8 mouse cellular contexts compared by ENCODE assay signal in the genomic region with DNA sequence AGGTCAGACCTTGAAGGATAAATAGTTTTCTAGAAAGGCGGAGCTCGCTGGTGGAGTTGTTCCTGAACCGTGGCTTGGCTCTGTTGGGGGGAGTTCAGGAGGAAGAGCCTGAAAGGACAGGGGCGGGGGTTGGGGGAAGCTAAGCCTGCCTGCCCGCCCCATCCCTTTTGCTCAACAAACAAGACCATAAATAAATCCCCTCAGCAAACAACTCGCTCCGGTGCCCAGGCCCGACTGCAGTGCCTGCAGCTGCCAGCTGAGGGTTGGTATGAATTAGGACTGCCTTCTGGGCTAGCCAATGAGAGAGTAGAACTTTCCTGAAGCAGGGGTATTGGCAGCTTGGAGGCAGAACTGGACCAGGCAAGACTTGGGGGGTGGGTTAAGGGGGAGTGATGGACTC. TPM values are rescaled to one million over a fixed set of nuclear protein-coding genes. Genes with fewer than 3 reads are reported as not detected.
A peak's percentile ranks its signal among the peaks of the same experiment; 100 is the strongest.
DNase-seq lines count a peak whose midpoint lies in the region; ATAC-seq lines count a peak whose summit lies in the region.

No protein-coding gene starts in this region.

- H3K27me3 ChIP-seq in lung, embryonic 15.5 days: no peaks in the 10 kb centered on the region

- peak overlapping the region; percentile 92 for H3K4me2 ChIP-seq in lung, embryonic 15.5 days

- 4% methylated on average over 8 of the region's 8 CpGs for WGBS in lung, embryonic 15.5 days

- no peak overlapping the region for H3K27ac ChIP-seq in lung, embryonic 15.5 days

- no peaks in the 10 kb centered on the region for H3K9me3 ChIP-seq in lung, embryonic 15.5 days

- peaks cover 40% of the 10 kb centered on the region for H3K4me1 ChIP-seq in lung, embryonic 15.5 days

- H3K9ac ChIP-seq in lung, embryonic 15.5 days: no peak overlapping the region; the same call in 1 of the 2 replicates

- ATAC-seq in frontal cortex, adult (ENCODE audit: low TSS enrichment): peak; percentile 79
- ATAC-seq in hematopoietic stem cell, adult 5-6 weeks (replicated peaks in 1 of 2; ENCODE audit: insufficient read depth in 1 of 2, low FRiP score in 2 of 2, low TSS enrichment in 1 of 2, low read depth in 1 of 2, poor library complexity in 2 of 2, severe bottlenecking in 2 of 2): peak; percentile 34 to 72; a peak in 3 of 4 replicates
- ATAC-seq in lung, embryonic 15.5 days (ENCODE audit: borderline replicate concordance, extremely low read depth, low FRiP score, low TSS enrichment): no peak
- no peak for ATAC-seq in inflammation-experienced regulatory T-cells, adult 6 months

- H3K4me3 ChIP-seq in lung, embryonic 15.5 days: peak overlapping the region; percentile 57

- DNase-seq in R1 (ENCODE audit: low read depth, low spot score): peak; percentile 29
- DNase-seq in cerebellum, adult 18-20 months: peak; percentile 67 to 69
- DNase-seq in layer of hippocampus, postnatal 10 days (ENCODE audit: low spot score in 2 of 2): peak; percentile 69 to 74
- DNase-seq in right cerebral cortex, adult 2 months (ENCODE audit: low spot score in 2 of 2): peak; percentile 72

- H3K36me3 ChIP-seq in lung, embryonic 15.5 days: no peaks in the 10 kb centered on the region

RNA-seq across cellular contexts. Expression of a gene that starts 1.3 kb away (rescaled TPM):
- 11.7 and 19.6 TPM in 2 replicates for total RNA-seq in hematopoietic stem cell, adult 5-6 weeks (2017)
- 10 to 100 TPM; 56.0 to 58.2 TPM for total RNA-seq in layer of hippocampus, postnatal 10 days (2021)
- 25.6 and 27.9 TPM in 2 replicates for polyA plus RNA-seq in lung, embryonic 15.5 days (2015; fragmentation: Nextera tagmentation; extraction: Ambion mirVana)
- polyA plus RNA-seq in inflammation-experienced regulatory T-cells, adult 6 months (2017; shearing (Covaris generic)): under 1 TPM in 1 of 3 experiments, not detected in 2; 0.52 TPM

Comparison
In these comparisons a context has a peak if more than half of its experiments do, and no peak if none do; other contexts are left out.
1. ATAC-seq: peak in frontal cortex, adult (single experiment) and hematopoietic stem cell, adult 5-6 weeks (2 of 2); none in lung, embryonic 15.5 days (single experiment) and inflammation-experienced regulatory T-cells, adult 6 months (single experiment).
2. Peak in every context shown above with its lines, with median percentiles within 50 percentile points of each other: DNase-seq.